Mouse (Mus musculus) intestine, postnatal 0 days (tissue): ENCODE data around the gene Tas1r2. TPM values are rescaled to one million over a fixed set of nuclear protein-coding genes. Genes with fewer than 3 reads are reported as not detected.
A peak's percentile ranks its signal among the peaks of the same experiment; 100 is the strongest.

Experiments
- ATAC-seq: fragments of 200-750 bp; cut with Nextera tagmentation; 2 replicates; pipeline ENCODE4 v1.8.0; 2017; ENCODE audit warnings: mild to moderate bottlenecking, moderate TSS enrichment, moderate library complexity
- H3K27ac ChIP-seq: fragments of 300-500 bp; sonication (generic); 2 replicates; pipeline ENCODE4 v1.5.1; 2014; ENCODE audit warnings: mild to moderate bottlenecking, low read depth, low read length, moderate library complexity
- H3K27me3 ChIP-seq: fragments of 300-500 bp; sonication (generic); replicated peaks from 2 replicates; pipeline ENCODE4 v1.6.1; 2014; ENCODE audit warnings: low read length, mixed read lengths; ENCODE audit not compliant: control insufficient read depth, insufficient read depth
- H3K36me3 ChIP-seq: fragments of 300-500 bp; sonication (generic); 2 replicates; pipeline ENCODE4 v1.6.1; 2014; ENCODE audit warnings: mild to moderate bottlenecking, moderate library complexity; ENCODE audit not compliant: control insufficient read depth, insufficient read depth
- H3K4me1 ChIP-seq: fragments of 300-500 bp; sonication (generic); replicated peaks from 2 replicates; pipeline ENCODE4 v1.6.1; 2014; ENCODE audit warnings: antibody characterized with exemption, low read length, mixed read lengths; ENCODE audit not compliant: control insufficient read depth, insufficient read depth
- H3K4me2 ChIP-seq: fragments of 300-500 bp; sonication (generic); replicated peaks from 2 replicates; pipeline ENCODE4 v1.6.1; 2014; ENCODE audit warnings: low read depth, mild to moderate bottlenecking, moderate library complexity
- H3K4me3 ChIP-seq: fragments of 300-500 bp; sonication (generic); 2 replicates; pipeline ENCODE4 v1.5.1; 2014; ENCODE audit warnings: low read depth, low read length
- H3K9ac ChIP-seq: fragments of 300-500 bp; sonication (generic); 2 replicates; pipeline ENCODE4 v1.6.1; 2014; ENCODE audit warnings: mild to moderate bottlenecking, low read depth, low read length
- H3K9me3 ChIP-seq: fragments of 300-500 bp; sonication (generic); 2 replicates; pipeline ENCODE4 v1.6.1; 2016; ENCODE audit warnings: mixed run types; ENCODE audit not compliant: control insufficient read depth
- CTCF ChIP-seq: sonication (generic); IDR thresholded peaks from 2 replicates; pipeline ENCODE4 v1.5.1; 2016; ENCODE audit warnings: low read depth, mild to moderate bottlenecking, control low read depth, antibody characterized with exemption, moderate library complexity
- WGBS: fragments of 180-500 bp; shearing (Covaris S2); extraction: QIAGEN DNeasy Blood & Tissue Kit; methylation state at CpG from one replicate; pipeline ENCODE4 v1.1.7; 2014; 5-methylcytosine and 5-hydroxymethylcytosine counted together
- polyA plus RNA-seq: library from polyadenylated mRNA; unstranded; fragments of >200 nt; fragmentation: Nextera tagmentation; extraction: Ambion mirVana; gene quantifications from 2 replicates; pipeline ENCODE4 v1.2.1, GENCODE M21; 2015

Tas1r2 gene
- polyA plus RNA-seq, 1 experiment from 2014 or later: not detected

- Histone ChIP-seq H3K4me1 (no peaks in the 10 kb centered on the region), H3K36me3 (no peaks in the 10 kb centered on the region; the same call in 1 of the 2 replicates), H3K9me3 (no peaks in the 10 kb centered on the region), H3K27me3 (peaks cover 54% of the 10 kb centered on the region), H3K27ac (no peak overlapping the region), H3K4me2 (peak overlapping the region; percentile 91), H3K9ac (peak overlapping the region; percentile 53; the same call in 1 of the 2 replicates), H3K4me3 (peak overlapping the region; percentile 55)
- 16% methylated on average over 21 of the region's 21 CpGs for WGBS
- TF ChIP-seq CTCF: no peak
- ATAC-seq: no peak
These were observed 29.8 kb upstream of the Tas1r2 start for GRCm38 (mm10) chr4:139623434-139624115.

- TF ChIP-seq CTCF: no peak
- 36% methylated on average over 5 of the region's 5 CpGs for WGBS
- no peaks in the 10 kb centered on the region for H3K4me1 ChIP-seq
- no peak for ATAC-seq
- no peaks in the 10 kb centered on the region for H3K9me3 ChIP-seq
- H3K36me3 ChIP-seq: no peaks in the 10 kb centered on the region; the same call in 1 of the 2 replicates
- H3K9ac ChIP-seq: no peak overlapping the region
- H3K4me3 ChIP-seq: no peak overlapping the region
- H3K4me2 ChIP-seq: no peak overlapping the region
- H3K27me3 ChIP-seq: peaks cover 54% of the 10 kb centered on the region
- H3K27ac ChIP-seq: no peak overlapping the region
These were observed 29.2 kb upstream of the Tas1r2 start for GRCm38 (mm10) chr4:139624116-139624489.

- Histone ChIP-seq H3K9me3 (no peaks in the 10 kb centered on the region), H3K4me2 (no peak overlapping the region), H3K9ac (no peak overlapping the region), H3K4me3 (no peak overlapping the region), H3K36me3 (no peaks in the 10 kb centered on the region; the same call in 1 of the 2 replicates), H3K4me1 (no peaks in the 10 kb centered on the region), H3K27ac (no peak overlapping the region), H3K27me3 (peaks cover 54% of the 10 kb centered on the region)
- ATAC-seq: no peak
- no peak for TF ChIP-seq CTCF
- WGBS: 57% methylated on average over 10 of the region's 10 CpGs
These were observed 28.6 kb upstream of the Tas1r2 start for GRCm38 (mm10) chr4:139624706-139625105.

GRCm38 (mm10) chr4:139627361-139627760, 26.0 kb upstream of the Tas1r2 start:
- no peak for ATAC-seq

GRCm38 (mm10) chr4:139630171-139630570, 23.2 kb upstream of the Tas1r2 start:
- Histone ChIP-seq H3K9ac (no peak overlapping the region), H3K9me3 (no peaks in the 10 kb centered on the region), H3K4me1 (no peaks in the 10 kb centered on the region), H3K27ac (no peak overlapping the region), H3K36me3 (no peaks in the 10 kb centered on the region), H3K4me3 (no peak overlapping the region), H3K27me3 (peaks cover 66% of the 10 kb centered on the region), H3K4me2 (no peak overlapping the region)
- WGBS: 40% methylated on average over 10 of the region's 10 CpGs
- 0 out of 2 replicates have a peak, but pooled peaks have one; percentile 45 for ATAC-seq
- TF ChIP-seq CTCF: peak; percentile 57

More at GRCm38 (mm10) chr4:139627361-139627760, 26.0 kb upstream of the Tas1r2 start:
- Histone ChIP-seq H3K4me2 (no peak overlapping the region), H3K27me3 (peaks cover 58% of the 10 kb centered on the region), H3K27ac (no peak overlapping the region), H3K36me3 (no peaks in the 10 kb centered on the region), H3K9me3 (no peaks in the 10 kb centered on the region), H3K4me1 (no peaks in the 10 kb centered on the region), H3K9ac (no peak overlapping the region), H3K4me3 (no peak overlapping the region)
- WGBS: 82% methylated on average over 11 of the region's 11 CpGs
- TF ChIP-seq CTCF: no peak

- Histone ChIP-seq H3K36me3 (no peaks in the 10 kb centered on the region), H3K27me3 (peaks cover 65% of the 10 kb centered on the region), H3K27ac (no peak overlapping the region), H3K4me3 (no peak overlapping the region), H3K4me2 (no peak overlapping the region), H3K9ac (no peak overlapping the region), H3K4me1 (no peaks in the 10 kb centered on the region), H3K9me3 (no peaks in the 10 kb centered on the region)
- no peak for TF ChIP-seq CTCF
- no peak for ATAC-seq
- 75% methylated on average over 5 of the region's 5 CpGs for WGBS
These were observed 22.2 kb upstream of the Tas1r2 start for GRCm38 (mm10) chr4:139631141-139631540.
